Mouse (Mus musculus) lung, adult 2 months (tissue): ENCODE measurements at regions not wholly inside any gene's neighbourhood (a gene's known extent, or its start where the extent isn't known, plus 50 kb on each side); places are given as distances from the start of the nearest gene placed in this dataset.

ENCODE experiments used
- DNase-seq: peaks from one replicate; pipeline ENCODE4 v3.0.0; 2022
- H3K4me1 ChIP-seq: fragments of 200-500 bp; 2 replicates; pipeline ENCODE4 v1.6.1; 2011; ENCODE audit warnings: low read length; ENCODE audit not compliant: control insufficient read depth, insufficient read depth
- H3K4me3 ChIP-seq: fragments of 200-500 bp; replicated peaks from 2 replicates; pipeline ENCODE3; 2011; ENCODE audit warnings: low read depth, mild to moderate bottlenecking, control low read depth, low read length; ENCODE audit errors: extremely low read depth
- CTCF ChIP-seq: fragments of 200-500 bp; IDR thresholded peaks from 2 replicates; pipeline ENCODE4 v1.5.1; 2011; ENCODE audit warnings: mild to moderate bottlenecking, low read length, control low read depth; ENCODE audit not compliant: insufficient read depth
- POLR2A ChIP-seq: fragments of 200-500 bp; IDR thresholded peaks from 2 replicates; pipeline ENCODE4 v1.6.1; 2011; ENCODE audit warnings: low read depth, mild to moderate bottlenecking, control low read depth, low read length, borderline replicate concordance; ENCODE audit errors: extremely low read depth
- WGBS: fragments of 180-500 bp; shearing (Covaris S2); methylation state at CpG from one replicate; pipeline ENCODE4 v1.1.7; 2018; 5-methylcytosine and 5-hydroxymethylcytosine counted together

DNA sequence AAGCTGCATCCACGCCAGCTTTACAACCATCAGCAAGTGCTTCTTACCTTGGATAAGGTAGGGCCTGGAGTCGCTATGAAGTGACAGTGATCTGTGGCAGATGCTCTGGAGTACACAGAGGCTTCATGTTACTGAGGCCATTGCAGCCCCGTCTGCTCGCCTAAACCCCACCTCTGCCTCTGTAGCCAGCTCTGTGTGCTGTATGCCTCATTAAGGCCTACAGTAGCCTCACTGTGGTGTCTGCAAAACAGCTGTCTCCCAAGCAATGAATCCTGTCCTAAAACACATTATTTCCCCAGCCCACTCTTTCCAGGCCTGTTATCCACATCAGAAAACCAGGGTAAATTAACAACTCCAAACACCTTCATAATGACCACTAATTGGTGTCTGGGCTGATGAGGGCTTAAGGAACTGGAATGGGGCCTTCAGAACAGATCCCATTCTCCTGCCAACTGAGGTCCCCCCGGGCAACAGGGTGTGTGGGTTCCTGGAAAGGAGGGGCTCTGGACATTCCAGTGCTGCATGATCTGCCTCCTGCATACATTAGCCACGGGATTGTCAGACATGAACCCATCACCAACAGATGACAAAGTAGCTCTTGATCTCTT, 195.4 kb upstream of the Gm10295 start:
- Histone ChIP-seq H3K4me1 (no peaks in the 10 kb centered on the region), H3K4me3 (no peak overlapping the region)
- TF ChIP-seq CTCF: no peak
- no peak for TF ChIP-seq POLR2A
- 81% methylated on average over 6 of the region's 6 CpGs for WGBS
- no peak for DNase-seq

DNA sequence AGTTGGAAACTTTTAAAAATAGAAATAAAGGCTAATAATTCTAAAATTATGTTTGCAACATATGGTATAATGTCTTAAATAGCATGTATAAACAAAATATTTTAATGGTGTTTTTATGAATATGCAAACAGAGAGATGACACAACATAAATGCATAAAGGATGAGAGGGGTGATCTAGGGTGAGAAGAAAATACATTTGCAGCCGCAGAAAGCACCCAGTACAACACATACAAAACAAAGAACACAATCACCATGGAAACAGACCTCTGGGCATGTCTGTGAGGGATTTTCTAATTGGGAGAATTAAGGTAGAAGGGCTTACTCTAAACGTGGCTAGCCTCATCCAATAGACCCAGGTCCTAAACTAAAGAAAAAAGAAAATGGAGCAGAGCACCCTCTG, 190.2 kb upstream of the Gm10295 start:
- no peaks in the 10 kb centered on the region for H3K4me1 ChIP-seq
- H3K4me3 ChIP-seq: no peak overlapping the region
- WGBS: 67% methylated on average over 2 of the region's 2 CpGs
- TF ChIP-seq CTCF: no peak
- TF ChIP-seq POLR2A: no peak
- DNase-seq: no peak

DNA sequence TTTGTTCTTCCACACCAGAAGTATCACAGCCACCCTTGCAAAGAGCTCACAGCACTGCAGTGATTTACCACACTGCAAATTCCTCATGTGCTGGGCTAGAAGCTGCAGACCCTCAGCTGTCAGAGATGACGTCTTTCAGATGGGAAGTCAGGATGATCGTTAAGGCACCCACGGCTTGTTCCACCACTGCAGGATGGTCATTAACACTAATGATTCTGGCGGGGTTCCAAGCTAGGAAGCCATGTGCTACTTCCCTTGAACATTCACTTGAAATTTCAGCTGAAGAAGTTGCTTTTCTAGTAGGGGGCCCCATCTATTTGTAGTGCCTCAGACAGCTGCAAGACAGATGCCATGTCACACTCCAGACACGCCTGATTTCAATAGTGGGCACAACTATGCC, 181.8 kb upstream of the Gm10295 start:
- no peak for DNase-seq
- Histone ChIP-seq H3K4me3 (no peak overlapping the region), H3K4me1 (peaks cover 2% of the 10 kb centered on the region; the same call in 1 of the 2 replicates)
- TF ChIP-seq CTCF: no peak
- WGBS: 40% methylated on average over 5 of the region's 5 CpGs

DNA sequence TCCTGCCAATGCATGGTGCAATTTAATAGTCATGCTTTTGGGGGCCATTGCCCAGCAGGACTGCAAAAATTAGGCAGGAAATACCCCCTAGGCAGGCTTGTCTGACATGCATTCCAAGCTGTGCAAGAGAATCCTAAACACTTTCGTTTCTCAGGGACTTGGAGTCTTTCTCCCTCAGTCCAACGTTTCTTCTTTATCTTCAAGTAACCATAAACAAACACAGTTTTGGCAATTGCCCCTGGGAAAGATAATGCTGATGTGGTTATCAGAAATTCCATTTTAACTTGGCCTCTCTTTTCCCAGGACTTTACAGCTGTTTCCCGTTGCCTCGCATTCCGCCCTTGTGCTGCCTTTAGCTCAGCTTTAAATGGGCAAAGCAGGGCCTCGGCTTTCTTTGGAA, 180.2 kb upstream of the Gm10295 start:
- 23% methylated on average over 6 of the region's 6 CpGs for WGBS
- no peak for DNase-seq
- no peak for TF ChIP-seq CTCF
- no peak for TF ChIP-seq POLR2A
- Histone ChIP-seq H3K4me1 (peaks cover 2% of the 10 kb centered on the region; the same call in 1 of the 2 replicates), H3K4me3 (no peak overlapping the region)

DNA sequence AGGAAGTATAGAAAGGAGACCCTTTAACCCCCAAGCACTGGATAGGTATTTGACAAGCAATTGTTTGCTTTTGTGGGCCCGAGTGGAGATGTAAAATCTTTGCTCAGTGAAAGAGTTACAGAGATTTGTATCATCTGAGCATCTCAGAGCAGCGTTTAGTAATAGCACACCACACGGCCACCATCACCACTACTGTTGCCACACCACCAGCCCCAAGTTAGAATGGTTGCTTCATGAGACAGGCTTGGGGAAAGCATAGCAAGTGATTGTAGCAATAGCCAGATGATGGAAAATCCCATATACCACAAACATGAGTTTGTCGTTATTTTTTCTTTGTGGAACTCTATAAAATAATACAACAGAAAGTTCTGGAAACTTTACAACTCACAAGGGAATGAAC, 179.6 kb upstream of the Gm10295 start:
- no peak for TF ChIP-seq CTCF
- no peak for TF ChIP-seq POLR2A
- DNase-seq: no peak
- no peak overlapping the region for H3K4me3 ChIP-seq
- peaks cover 2% of the 10 kb centered on the region; the same call in 1 of the 2 replicates for H3K4me1 ChIP-seq
- 85% methylated on average over 4 of the region's 4 CpGs for WGBS

DNA sequence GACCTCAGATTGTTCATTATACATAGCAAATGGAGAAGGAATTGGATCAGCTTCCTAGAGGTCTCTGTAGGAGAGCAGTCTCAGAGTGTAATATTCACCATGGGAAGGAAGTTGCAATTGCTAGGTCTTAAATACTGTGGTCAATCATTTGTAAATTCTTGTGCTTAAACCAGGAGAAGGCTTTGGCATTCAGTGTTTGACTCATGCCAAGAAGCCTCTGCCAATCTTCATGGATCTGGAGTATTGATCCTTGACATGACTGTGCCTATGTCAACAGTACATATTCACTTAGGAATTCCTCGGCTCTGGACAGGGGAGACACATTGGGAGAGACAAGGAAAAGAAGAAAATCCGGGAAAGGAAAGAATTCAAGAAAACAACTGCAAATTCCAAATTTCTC, 174.9 kb upstream of the Gm10295 start:
- WGBS: 78% methylated on average over 2 of the region's 2 CpGs
- Histone ChIP-seq H3K4me1 (peaks cover 2% of the 10 kb centered on the region; the same call in 1 of the 2 replicates), H3K4me3 (no peak overlapping the region)
- TF ChIP-seq CTCF: no peak
- no peak for DNase-seq

DNA sequence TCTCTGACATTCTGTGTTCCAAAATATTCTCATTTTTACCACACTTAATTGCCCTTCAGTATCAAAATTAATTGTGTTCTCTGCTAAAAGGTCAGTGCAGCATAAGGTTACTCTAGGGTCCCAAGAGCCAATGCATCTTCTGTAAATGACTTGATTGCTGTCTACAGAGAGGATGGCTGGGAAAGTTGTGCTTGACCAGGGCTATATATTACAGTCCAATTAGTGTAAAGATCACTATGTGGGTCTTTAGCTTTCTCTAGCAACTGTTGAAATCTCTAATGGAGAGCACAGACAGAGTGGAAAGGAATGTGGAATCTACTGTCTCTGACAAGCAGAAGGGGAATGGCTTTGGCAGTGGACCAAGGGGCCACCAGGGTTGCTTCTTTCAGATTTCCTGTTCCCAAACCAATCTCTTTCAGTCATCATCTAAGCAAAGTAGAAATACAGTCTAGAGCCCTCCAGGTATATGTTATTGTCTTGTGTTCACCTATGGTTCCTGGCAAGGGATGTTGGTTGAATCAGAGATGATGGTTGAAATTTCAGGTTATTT, 173.4 kb upstream of the Gm10295 start:
- DNase-seq: no peak
- H3K4me1 ChIP-seq: peaks cover 2% of the 10 kb centered on the region; the same call in 1 of the 2 replicates
- TF ChIP-seq CTCF (no peak), POLR2A (no peak)
- H3K4me3 ChIP-seq: no peak overlapping the region

DNA sequence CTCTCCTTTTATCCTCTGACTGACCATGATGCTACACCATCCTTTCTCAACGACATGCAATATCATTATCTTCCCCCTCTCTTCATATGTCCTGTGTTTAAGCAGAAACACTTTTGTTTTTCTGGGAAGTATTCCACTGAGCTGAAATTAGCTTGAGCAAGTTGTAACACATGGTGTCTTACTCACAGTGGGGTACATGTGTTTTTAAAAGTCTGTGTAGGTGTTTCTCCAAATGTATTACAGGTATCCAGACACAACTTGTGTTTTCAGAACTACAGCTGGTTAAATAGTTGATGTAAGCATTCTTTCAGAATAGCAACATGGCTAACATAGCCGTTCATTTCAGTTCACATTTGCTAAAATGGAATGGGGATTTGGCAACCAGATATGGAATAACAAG, 172.8 kb upstream of the Gm10295 start:
- no peak for DNase-seq
- Histone ChIP-seq H3K4me3 (no peak overlapping the region), H3K4me1 (peaks cover 2% of the 10 kb centered on the region; the same call in 1 of the 2 replicates)
- 61% methylated on average over 2 of the region's 2 CpGs for WGBS
- no peak for TF ChIP-seq CTCF
- no peak for TF ChIP-seq POLR2A

DNA sequence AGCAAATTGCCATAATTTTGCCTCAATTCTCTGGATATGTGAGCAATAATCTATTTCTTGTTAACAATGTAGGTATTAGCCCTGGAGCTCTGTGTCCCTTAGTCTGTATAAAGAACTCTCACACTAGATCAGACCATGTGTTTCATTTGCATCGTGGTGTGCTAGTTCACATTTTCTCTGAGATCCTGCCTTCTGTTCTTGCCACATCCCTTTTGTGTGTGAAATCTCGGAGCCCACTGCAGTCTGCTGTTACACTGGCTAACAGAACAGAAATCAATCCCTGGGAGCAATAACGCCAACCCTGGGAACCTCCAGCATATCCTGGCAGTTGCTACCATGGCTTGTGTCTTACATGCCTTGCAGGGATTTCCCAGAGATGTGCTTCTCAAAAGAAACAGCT, 156.1 kb upstream of the Gm10295 start:
- 84% methylated on average over 3 of the region's 3 CpGs for WGBS
- no peak for DNase-seq
- no peak for TF ChIP-seq CTCF
- TF ChIP-seq POLR2A: no peak
- no peak overlapping the region for H3K4me3 ChIP-seq
- no peaks in the 10 kb centered on the region for H3K4me1 ChIP-seq

DNA sequence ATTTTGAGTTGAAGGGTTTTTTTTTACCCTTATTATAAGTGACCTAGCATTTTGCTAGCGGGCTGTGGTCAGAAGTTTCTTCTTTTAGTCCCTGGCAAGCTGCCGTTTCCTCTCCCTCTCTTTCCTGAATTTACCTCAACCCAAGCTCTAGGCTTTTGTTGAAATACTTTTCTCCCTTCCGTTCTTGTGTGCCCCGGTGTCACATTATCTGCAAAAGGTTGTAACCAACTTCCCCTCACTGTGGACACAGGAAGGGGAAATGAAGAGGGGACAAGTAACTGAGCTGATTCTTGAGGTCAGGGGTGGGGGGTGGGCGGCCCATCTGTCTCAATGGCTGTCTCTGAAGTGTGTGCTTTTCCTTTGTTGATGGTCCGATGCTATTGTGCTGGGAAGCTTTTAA, 149.4 kb upstream of the Gm10295 start:
- no peak for TF ChIP-seq POLR2A
- no peak for TF ChIP-seq CTCF
- 19% methylated on average over 6 of the region's 6 CpGs for WGBS
- Histone ChIP-seq H3K4me1 (no peaks in the 10 kb centered on the region; the same call in none of the 2 replicates), H3K4me3 (no peak overlapping the region)
- no peak for DNase-seq
